Mouse (Mus musculus) kidney, postnatal 10 days (tissue): Measurements from ENCODE around the gene 2510002D24Rik.
"Not testable (repeated sequence)": the region's sequence is repeated elsewhere in the genome, so short reads cannot be mapped to it uniquely, and the experiment has no call there.

Source experiments
- DNase-seq: peaks from one replicate; pipeline ENCODE4 v3.0.0; 2021; ENCODE audit warnings: mixed read lengths

The 2510002D24Rik gene

DNA sequence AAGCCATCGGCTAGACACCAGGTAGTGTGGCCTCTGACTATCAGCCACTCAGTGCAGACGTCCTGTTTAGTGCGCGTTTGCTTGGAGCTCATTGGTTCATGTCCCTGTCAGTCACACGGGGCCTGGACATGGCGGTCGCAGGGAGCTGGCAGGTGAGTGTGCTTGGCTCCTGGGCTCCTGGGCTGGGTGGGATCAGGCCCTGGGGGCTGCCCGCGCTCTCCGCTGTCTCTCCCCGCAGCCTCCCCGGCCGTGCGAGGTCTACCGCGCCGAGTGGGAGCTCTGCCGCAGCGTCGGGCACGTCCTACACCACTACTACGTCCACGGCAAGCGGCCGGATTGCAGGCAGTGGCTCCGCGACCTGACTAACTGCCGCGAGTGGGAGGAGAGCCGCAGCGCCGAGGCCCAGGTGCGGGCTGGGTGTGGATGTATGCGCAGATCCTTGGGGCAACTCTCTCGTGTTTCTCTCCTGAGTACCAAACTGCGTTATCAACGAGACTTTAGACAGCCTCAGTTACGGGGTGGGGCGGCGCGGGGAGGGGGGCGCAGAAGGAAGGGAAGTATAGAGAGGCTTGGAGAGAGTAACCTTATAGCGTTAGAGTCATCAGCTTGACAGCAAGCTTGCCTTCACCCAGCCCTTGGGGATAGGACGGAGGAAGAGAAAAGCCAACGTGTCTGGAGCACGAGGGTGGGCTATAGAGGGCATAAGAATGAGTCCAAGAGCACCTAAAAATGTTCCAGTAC, at the start of gene 2510002D24Rik, which contains the start of gene Gm28539:
Gene 2510002D24Rik, plus strand, starts transcription at position 111 of the 741 bp plus-strand sequence.
Gene Gm28539, plus strand, starts transcription at position 117 of the 741 bp plus-strand sequence.
- peak; percentile 97 for DNase-seq

DNA sequence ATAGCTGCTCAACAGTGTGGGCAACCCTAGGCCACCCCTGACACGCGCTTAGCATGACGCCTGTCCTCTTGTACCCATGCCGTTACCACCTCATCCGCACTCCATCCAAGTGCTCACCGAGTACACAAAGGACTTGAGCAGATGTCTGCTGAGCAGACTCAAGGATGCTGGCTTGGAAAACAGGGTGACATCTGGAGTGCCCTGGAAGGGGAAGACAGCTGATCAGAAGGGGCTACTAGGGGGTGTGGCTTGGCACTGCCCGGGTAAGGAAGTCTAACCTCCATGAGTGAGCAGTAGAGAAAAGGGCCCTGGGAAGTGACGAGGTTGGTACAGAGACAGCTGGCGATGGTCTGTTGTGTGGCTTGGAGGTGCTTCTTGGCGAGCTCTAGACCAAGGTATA, 49.7 kb upstream of the 2510002D24Rik start:
- DNase-seq = no peak

DNA sequence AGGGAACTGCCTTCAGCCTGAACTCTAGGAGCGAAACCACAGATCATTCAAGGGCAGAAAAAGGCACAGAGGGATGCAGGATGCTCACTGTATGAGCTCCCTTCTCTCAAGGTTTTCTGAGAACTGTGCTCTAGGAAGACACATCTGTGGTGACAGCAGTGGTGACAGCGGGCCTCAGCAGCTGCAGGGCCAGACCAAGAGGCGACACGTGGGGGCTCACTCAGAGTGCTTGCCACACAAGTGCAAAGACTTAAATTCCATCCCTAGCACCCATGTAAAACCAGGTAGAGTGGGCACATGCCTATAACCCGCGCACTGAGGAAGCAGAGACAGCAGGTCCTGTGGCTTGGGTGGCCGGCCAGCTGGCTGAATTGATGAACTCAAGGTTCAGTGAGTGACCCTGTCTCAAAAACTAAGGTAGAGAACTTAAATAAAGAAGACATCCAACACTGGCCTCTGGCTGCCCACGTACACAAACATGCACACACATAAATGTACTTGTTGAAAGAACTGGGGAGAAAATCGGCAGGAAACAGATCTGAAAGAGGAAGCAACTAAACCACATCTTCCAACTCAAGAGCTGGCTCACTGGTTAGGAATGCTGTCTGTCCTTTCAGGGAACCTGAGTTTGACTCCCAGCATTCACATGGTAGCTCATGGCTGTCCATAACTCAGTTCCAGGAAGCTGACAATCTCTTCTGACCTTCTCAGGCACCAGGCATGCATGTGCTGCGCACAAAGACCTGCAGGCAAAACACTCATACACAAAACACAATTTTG, 47.6 kb upstream of the 2510002D24Rik start:
- no peak for DNase-seq

GRCm38 (mm10) chr16:18795223-18795899, 41.0 kb upstream of the 2510002D24Rik start:
- no peak for DNase-seq

DNA sequence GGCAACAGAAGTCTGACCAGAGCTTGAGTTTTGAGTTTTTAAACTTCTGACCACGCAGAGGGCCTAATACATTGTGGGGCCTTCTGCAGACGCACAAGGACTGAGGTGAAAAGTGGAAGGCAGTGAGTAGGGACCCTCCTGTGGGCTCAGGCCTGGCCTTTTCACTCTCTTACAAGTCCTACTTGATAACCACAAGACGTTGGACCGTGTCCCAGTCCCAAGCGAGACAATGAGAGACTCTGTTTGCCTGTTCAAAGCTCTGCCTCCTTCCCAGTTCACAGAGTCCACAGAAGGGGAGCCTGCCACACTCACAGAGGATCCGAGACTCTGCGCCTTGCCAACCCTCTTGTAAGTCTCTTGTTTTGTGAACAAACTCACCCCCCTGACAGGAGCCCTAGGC, 39.7 kb upstream of the 2510002D24Rik start:
- no peak for DNase-seq

GRCm38 (mm10) chr16:18798151-18798550, 38.2 kb upstream of the 2510002D24Rik start:
- no peak for DNase-seq

DNA sequence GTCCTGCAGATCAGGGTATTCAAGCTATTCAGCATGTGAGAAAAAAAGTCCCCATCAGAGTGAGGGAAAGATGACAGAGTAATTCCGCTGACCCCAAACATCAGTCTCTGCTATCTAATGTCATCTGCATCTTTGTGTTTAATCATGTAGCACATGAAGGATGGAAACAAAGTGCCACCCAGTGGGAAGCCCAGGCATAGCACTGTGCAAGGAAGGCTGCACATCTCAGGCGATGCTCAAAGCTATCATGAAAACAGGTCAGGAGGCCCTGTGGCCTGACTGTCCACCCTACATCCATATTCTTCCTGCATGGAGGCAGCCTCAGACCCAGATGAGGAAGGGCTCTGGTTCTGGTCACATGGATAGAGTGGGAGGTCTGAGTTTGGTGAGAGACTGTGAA, 37.5 kb upstream of the 2510002D24Rik start:
- DNase-seq = peak; percentile 77

DNA sequence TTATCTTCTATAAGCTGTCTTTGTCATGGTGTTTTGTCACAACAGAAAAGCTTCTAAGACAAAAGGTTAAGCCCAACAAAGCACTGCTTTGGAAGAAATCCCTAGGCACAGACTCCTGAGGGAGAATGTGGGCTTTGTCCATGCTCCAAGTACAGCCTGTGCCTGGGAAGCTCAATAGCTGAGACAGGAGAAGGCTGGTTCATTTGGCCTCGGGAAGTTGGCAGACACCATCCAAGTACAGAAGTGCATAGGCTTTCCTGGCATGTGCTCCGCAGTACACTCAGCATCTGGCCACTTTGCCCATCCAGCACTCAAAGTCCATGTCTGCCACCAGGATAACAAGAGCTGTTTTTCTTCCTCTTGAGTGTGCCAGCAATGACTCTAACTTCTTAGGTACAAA, 30.6 kb upstream of the 2510002D24Rik start:
- DNase-seq = no peak

GRCm38 (mm10) chr16:18809001-18809400, 27.4 kb upstream of the 2510002D24Rik start:
- no peak for DNase-seq

DNA sequence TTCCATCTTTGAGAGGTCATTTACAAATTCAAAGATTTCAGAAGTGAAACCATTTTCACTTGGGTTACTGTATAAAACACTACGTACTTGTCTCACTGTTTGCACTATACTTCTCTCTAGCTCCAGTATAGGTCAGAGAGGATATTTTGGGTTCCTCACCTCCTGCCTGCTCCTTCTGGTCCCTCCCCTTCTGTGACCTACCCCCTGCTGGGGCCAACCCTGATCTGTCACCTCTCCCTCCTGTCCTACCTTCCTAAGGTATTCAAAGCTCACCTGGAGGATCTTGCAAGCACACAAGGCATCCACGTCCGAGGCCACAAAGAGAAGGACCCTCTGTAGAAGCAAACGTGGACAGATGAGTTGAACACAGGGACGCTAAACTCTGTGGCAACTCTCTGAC, 25.3 kb upstream of the 2510002D24Rik start:
- no peak for DNase-seq

DNA sequence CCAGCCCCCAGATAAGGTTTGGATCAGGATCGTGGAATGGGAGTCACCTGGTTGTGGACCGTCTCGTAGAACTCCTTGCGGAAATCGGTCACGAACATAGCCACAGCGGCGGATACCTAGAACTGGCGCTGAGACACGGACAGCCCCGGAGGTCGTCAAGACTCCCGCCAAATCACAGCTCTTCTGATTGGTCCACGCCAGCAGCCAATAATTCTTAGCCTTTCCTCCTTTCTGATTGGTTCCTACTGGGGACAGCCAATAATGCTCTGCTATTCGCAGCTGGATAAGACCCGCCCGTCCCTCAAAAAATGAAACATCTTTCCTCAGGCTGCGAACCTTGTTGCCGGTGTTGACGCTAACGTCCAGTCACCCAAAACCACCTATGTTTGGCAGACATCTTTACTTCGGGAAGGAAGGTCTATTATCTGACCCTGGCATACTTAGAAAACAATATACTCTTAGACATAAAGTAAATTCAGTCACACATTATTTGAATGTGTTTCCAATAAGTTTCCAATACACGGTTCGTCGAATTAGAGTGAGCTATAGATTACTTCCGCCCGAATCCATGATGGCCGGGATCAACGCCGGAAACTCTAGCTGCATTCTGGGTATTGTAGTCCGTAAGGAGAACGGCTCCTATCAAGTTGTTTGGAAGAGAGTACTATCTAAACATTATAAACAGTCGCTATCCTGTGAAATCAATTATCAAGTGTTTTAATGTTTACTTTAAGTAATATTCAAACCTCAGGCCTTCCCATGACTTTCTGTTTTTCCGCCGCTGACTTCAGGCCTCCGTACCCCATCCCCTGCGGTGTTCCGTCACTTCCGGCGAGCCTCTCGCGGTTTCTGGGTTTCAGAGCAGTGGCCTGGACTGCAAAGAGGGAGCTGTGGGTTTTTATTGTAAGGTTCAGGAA, 24.7 kb upstream of the 2510002D24Rik start, which contains the start of the genes Ufd1 and Cdc45:
Gene Ufd1, plus strand, starts transcription at position 312 of the 917 bp plus-strand sequence.
Gene Cdc45, minus strand, starts transcription at position 520 of the 917 bp plus-strand sequence.
- peak; percentile 95 for DNase-seq

DNA sequence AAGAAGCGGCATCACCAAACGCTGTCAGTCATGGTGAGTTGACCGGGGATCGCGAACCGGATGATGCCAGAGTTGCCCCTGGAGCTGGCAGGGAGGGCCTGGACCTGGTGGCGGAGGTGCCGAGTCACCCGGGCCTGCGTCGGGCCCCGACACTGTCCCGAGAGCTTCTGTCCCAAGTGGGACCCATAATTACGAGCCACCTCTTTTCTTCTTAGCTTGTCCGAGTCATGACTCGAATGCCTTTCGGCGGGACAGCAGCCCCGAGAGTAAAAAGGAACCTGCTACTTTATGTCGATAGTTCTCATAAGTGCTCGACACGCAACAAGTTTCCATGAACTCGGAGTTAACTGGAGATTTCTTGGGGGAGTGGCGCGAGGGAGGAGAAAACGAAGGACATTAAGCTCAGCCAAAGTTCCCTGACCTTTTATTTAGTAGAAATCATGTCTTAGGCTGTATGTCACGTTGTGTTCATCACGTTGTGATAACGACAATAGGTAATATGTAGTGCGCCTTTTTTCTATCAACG, 23.9 kb upstream of the 2510002D24Rik start:
- DNase-seq = no peak

DNA sequence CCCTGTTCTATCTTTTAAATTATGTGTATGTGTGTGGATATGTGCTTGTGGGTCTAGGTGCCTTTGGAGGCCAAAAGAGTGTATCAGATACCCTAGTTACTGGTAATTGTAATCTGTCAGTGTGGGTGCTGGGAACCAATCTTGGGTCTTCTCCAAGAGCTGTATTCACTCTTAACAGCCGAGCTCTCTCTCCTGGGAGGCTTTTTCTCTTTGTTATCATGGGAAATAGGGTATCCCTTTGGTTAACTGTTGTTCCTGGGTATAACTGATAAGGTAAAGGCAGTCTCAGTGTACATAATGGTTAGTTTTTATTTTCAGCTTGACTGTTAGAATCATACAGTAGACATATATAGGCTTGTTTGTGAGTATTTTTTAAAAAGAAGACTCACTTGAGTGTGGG, 14.0 kb upstream of the 2510002D24Rik start:
- no peak for DNase-seq

DNA sequence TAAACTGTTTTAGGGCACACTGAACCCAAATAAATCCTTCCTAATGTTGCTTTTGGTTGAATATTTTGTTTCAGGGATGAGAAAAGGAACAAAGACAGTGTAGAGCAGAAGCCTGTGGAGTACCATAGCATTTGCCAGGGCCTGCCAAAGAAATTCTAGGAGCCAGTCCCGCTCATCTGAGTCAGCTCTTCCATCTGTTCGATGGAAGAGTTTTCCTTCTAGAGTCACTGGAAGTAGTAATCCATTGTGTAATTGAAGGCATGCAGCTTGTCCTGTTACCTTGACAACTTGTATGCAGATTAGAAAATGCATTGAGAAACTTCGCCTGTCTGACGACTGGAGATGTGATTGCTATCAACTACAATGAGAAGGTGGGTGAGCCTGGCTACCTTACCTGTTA, 13.5 kb upstream of the 2510002D24Rik start:
- DNase-seq = no peak

DNA sequence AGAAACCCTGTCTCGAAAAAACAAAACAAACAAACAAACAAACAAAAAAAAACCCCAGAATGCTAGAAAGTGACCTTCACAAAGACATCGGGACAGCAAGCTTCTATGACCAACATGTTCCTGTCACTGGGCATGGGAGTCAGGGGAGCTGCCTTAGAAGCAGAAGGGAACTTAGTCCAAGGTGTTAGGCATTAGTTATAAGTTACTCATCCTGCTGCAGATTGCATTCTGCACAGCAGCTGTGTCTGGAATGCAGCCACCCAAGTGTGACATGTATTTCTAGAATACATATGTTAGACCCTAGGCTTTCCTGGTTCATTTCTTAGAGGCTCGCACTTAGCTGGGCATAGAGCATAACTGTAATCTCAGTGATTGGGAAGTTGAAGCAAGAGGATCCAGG, 7.7 kb upstream of the 2510002D24Rik start:
- DNase-seq = peak; percentile 31

DNA sequence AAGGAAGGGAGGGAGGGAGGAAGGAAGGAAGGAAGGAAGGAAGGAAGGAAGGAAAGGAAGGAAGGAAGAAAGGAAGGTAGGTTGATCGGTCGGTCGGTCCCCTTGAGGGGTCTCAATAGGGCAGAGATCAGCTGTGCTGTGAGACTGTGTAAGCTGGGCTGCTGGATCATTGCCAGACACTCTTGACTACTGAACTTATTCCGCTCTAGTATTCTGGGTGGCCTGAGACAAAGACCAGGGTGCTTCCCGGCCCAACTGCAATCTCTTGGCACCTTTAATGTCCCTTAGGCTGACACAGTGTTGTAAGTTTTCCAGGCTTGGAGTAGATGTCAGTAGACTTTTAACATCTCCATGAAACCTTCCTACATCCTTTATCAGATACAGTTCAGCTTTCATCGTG, 7.3 kb upstream of the 2510002D24Rik start:
- peak; percentile 39 for DNase-seq

DNA sequence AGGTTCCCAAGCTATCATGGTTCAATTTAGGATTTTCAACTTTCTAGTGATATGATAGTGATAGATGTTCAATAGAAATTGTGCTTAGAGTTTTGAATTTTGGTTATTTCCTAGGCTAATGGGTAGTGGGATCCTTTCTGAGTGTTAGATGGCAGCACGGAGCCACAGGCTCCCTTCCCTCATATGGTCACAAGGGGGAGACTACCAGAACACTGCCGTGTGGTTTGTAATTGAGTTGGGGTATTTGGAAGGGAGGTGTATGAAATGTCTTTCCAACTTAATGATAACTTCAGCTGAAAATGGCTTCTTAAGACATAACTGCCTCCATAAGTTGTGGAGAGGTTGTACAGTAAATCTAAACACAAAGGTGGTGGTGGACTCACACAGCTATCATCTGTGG, 2.9 kb upstream of the 2510002D24Rik start:
- no peak for DNase-seq

DNA sequence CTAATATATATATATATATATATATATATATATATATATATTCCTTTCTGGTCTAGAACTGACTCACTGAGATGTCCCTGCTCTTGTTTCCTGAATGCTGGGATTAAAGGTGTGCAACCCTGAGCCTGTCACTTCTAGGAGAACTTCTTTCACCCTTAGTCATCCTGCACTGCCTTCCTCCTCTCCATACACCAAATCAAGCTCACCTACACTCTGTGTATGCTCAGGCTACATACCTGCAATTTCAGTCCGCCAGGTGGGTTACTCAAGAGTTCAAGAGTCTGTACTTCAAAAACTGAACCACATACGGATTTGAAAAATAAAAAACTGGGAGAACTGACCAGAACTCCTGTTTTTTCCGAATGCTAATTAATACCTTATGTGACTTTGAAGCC, 308 bp upstream of the 2510002D24Rik start:
- DNase-seq = peak; percentile 12

DNA sequence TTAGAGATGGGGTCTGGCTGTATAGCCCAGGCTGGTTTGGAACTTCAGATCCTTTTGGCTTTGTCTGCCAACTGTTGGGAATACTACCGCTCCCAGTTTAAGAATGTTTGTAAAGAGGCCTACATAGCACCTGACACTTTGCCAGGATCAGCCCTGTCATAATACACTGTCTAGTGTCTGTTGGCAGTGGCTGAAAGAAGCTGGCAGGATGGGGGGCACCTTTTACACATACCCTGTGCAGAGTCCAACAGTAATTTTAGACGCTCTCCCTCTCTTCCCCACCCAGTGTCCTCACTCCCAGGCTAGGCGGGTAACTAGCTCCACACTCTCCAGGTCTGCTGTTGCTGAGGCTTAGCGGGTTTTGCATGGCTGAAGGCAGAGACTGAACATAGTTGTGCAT, 2.0 kb downstream of the 2510002D24Rik start:
- no peak for DNase-seq

- no peak for DNase-seq
Measured at GRCm38 (mm10) chr16:18846301-18846820, 10.0 kb downstream of the 2510002D24Rik start.

DNA sequence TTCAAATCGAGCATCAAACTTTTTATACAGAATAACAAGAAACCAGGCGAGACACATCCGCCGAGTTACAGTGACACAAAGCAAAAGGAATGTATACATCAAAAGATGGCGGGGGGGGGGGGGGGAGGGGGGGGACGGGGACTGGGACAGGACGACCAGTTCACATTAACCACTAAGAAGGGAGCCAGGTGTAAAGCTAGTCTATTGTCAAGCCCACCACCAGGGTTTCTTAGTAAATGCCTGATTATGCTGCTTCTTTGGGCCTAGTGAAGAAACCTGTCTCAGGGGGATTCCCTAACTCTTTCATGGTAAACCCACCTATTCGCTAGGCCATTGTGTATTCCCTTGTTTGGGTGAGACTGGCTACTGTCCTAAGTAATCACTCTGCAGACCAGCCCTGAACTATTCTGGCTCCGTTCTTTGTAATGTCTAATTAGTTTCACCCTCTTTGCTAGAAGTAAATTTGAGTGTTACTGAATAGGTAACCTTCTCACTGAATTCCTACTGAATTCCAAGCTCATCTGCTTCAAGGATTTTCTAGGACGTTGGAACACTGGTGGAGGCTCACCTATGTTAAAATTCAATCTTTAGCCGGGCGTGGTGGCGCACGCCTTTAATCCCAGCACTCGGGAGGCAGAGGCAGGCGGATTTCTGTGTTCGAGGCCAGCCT, 13.3 kb downstream of the 2510002D24Rik start:
- not testable (repeated sequence) for DNase-seq
